Mouse (Mus musculus) hindbrain, embryonic 16.5 days (tissue): ENCODE measurements around the gene Tenm2. TPM values are rescaled to one million over a fixed set of nuclear protein-coding genes. Genes with fewer than 3 reads are reported as not detected.
A peak's percentile ranks its signal among the peaks of the same experiment; 100 is the strongest.

Source experiments
- ATAC-seq: fragments of 200-750 bp; cut with Nextera tagmentation; 2 replicates; pipeline ENCODE4 v1.8.0; 2017; ENCODE audit warnings: moderate TSS enrichment, moderate library complexity
- H3K27ac ChIP-seq: fragments of 300-500 bp; sonication (generic); 2 replicates; pipeline ENCODE4 v1.5.1; 2014; ENCODE audit warnings: low read depth, mild to moderate bottlenecking, control low read depth, low read length, moderate library complexity
- H3K27me3 ChIP-seq: fragments of 300-500 bp; sonication (generic); replicated peaks from 2 replicates; pipeline ENCODE4 v1.6.1; 2014; ENCODE audit warnings: low read length; ENCODE audit not compliant: control insufficient read depth, insufficient read depth
- H3K36me3 ChIP-seq: fragments of 300-500 bp; sonication (generic); 2 replicates; pipeline ENCODE4 v1.6.1; 2014; ENCODE audit warnings: mild to moderate bottlenecking, low read length, moderate library complexity, mixed read lengths; ENCODE audit not compliant: control insufficient read depth, insufficient read depth
- H3K4me1 ChIP-seq: fragments of 300-500 bp; sonication (generic); 2 replicates; pipeline ENCODE4 v1.6.1; 2014; ENCODE audit warnings: low read depth, low read length; ENCODE audit not compliant: control insufficient read depth, insufficient read depth
- H3K4me2 ChIP-seq: fragments of 300-500 bp; sonication (generic); 2 replicates; pipeline ENCODE4 v1.6.1; 2014; ENCODE audit warnings: mild to moderate bottlenecking, low read length, control low read depth, moderate library complexity
- H3K4me3 ChIP-seq: fragments of 300-500 bp; sonication (generic); 2 replicates; pipeline ENCODE4 v1.5.1; 2014; ENCODE audit warnings: mild to moderate bottlenecking, low read length, control low read depth, moderate library complexity
- H3K9ac ChIP-seq: fragments of 300-500 bp; sonication (generic); 2 replicates; pipeline ENCODE4 v1.6.1; 2014; ENCODE audit warnings: low read depth, mild to moderate bottlenecking, control low read depth, low read length, moderate library complexity
- H3K9me3 ChIP-seq: fragments of 300-500 bp; sonication (generic); 2 replicates; pipeline ENCODE4 v1.6.1; 2014; ENCODE audit warnings: mild to moderate bottlenecking, low read length, moderate library complexity; ENCODE audit not compliant: control insufficient read depth
- whole genome bisulfite sequencing: fragments of 180-500 bp; shearing (Covaris S2); extraction: QIAGEN DNeasy Blood & Tissue Kit; methylation state at CpG from one replicate; pipeline ENCODE4 v1.1.7; 2014; 5-methylcytosine and 5-hydroxymethylcytosine counted together
- polyA plus RNA-seq: library from polyadenylated mRNA; unstranded; fragments of >200 nt; fragmentation: Nextera tagmentation; extraction: Ambion mirVana; gene quantifications from 2 replicates; pipeline ENCODE4 v1.2.1, GENCODE M21; 2015

The Tenm2 gene
- 33.2 and 35.6 TPM in 2 replicates for polyA plus RNA-seq

GRCm38 (mm10) chr11:37235914-37236600, at the start of gene Tenm2:
Gene Tenm2, minus strand, starts transcription at chr11:37235964.
- peaks cover 9% of the 10 kb centered on the region for H3K4me1 ChIP-seq
- H3K36me3 ChIP-seq, result no peaks in the 10 kb centered on the region
- WGBS, result 0% methylated on average over 51 of the region's 59 CpGs
- H3K4me3 ChIP-seq, result peak within 1 kb of the TSS; percentile 69
- peak within 1 kb of the TSS; percentile 90 for H3K27ac ChIP-seq
- peak within 1 kb of the TSS; percentile 89 for H3K9ac ChIP-seq
- H3K4me2 ChIP-seq, result peak within 1 kb of the TSS; percentile 75
- H3K9me3 ChIP-seq, result no peaks in the 10 kb centered on the region
- peak; percentile 96 for ATAC-seq
- H3K27me3 ChIP-seq, result no peaks in the 10 kb centered on the region

- 78% methylated on average over 2 of the region's 2 CpGs for WGBS
These were observed 49.4 kb upstream of the Tenm2 start for GRCm38 (mm10) chr11:37285186-37285585.

GRCm38 (mm10) chr11:37248796-37249195, 13.0 kb upstream of the Tenm2 start:
- Histone ChIP-seq H3K4me2 (no peak overlapping the region), H3K9ac (no peak overlapping the region), H3K4me1 (no peaks in the 10 kb centered on the region), H3K4me3 (no peak overlapping the region), H3K9me3 (no peaks in the 10 kb centered on the region), H3K36me3 (no peaks in the 10 kb centered on the region), H3K27ac (no peak overlapping the region), H3K27me3 (no peaks in the 10 kb centered on the region)
- no peak for ATAC-seq
- 71% methylated on average over 2 of the region's 2 CpGs for WGBS

More at GRCm38 (mm10) chr11:37285186-37285585, 49.4 kb upstream of the Tenm2 start:
- H3K27me3 ChIP-seq, result no peaks in the 10 kb centered on the region
- no peak overlapping the region for H3K4me2 ChIP-seq
- H3K9me3 ChIP-seq, result no peaks in the 10 kb centered on the region; the same call in 1 of the 2 replicates
- H3K4me3 ChIP-seq, result no peak overlapping the region
- no peak for ATAC-seq
- H3K36me3 ChIP-seq, result no peaks in the 10 kb centered on the region
- no peaks in the 10 kb centered on the region for H3K4me1 ChIP-seq
- no peak overlapping the region for H3K9ac ChIP-seq
- no peak overlapping the region for H3K27ac ChIP-seq

GRCm38 (mm10) chr11:37237096-37237725, 1.4 kb upstream of the Tenm2 start:
- Histone ChIP-seq H3K4me1 (peaks cover 9% of the 10 kb centered on the region), H3K27me3 (no peaks in the 10 kb centered on the region), H3K9me3 (no peaks in the 10 kb centered on the region), H3K4me3 (peak overlapping the region; percentile 69), H3K9ac (peak overlapping the region; percentile 89), H3K27ac (peak overlapping the region; percentile 90), H3K36me3 (no peaks in the 10 kb centered on the region), H3K4me2 (peak overlapping the region; percentile 75)
- peak; percentile 32; the same call in 1 of the 2 replicates for ATAC-seq
- WGBS, result 24% methylated on average over 7 of the region's 7 CpGs

GRCm38 (mm10) chr11:37236601-37237083, 878 bp upstream of the Tenm2 start:
- no peaks in the 10 kb centered on the region for H3K27me3 ChIP-seq
- peak overlapping the region; percentile 90 for H3K27ac ChIP-seq
- peak overlapping the region; percentile 69 for H3K4me3 ChIP-seq
- WGBS, result under 1% methylated on average over 31 of the region's 31 CpGs
- peaks cover 9% of the 10 kb centered on the region for H3K4me1 ChIP-seq
- H3K9me3 ChIP-seq, result no peaks in the 10 kb centered on the region
- H3K36me3 ChIP-seq, result no peaks in the 10 kb centered on the region
- peak; percentile 81 for ATAC-seq
- peak overlapping the region; percentile 89 for H3K9ac ChIP-seq
- peak overlapping the region; percentile 75 for H3K4me2 ChIP-seq

DNA sequence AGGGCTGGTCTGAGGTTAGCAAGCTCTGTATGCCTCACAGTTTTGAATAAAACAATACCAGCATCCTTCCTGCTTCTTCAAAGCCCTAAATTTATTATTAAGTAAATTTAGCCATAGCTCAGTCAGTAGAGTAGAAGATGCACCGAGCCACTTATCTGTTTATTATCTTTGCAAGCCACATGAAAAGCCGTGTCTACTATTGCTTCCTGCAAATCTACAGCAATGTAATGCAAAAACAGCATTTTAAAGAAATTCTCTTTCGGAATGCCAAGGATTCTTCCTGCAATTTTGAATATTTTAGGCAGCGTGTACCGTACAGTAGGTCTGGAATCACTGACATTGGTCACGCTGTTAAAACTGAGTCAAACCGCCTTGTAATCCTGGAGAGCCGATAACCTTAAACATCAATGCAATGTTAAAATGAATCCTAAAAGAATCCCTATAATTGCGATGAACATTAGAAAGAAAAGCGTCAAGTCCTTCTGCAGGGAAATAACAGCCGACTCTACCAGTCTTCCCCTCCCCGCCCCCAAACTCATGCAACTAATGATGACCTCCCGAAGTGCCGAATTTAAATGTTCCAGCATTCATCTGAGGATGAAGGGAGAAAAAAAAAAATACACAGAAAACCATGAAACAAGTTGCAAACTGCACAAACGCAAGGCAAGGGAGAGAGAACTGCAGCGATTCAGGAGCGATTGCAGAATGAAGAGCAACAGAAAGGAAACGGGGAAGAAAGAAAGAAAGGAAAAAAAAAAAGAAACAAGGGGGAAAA, 556 bp downstream of the Tenm2 start:
- 3% methylated on average over 18 of the region's 18 CpGs for WGBS

DNA sequence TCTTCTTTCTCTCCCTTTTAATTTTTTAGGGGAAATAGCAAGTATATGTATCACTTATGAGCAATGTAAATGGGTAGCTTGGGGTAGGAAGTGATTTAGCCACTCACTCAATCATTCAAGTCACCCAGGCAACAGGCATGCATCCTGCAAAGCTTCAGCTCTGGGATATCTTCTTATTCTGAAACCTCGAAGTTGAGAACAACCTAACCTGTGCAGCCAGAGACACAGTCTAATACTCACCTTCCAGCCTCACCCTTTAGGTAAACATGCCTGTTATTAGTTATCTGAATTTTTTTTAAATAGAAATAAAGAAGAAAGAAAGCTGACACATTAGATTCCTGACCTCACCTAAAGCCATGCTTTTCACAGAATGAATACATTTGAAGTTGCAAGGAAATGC, 8.4 kb downstream of the Tenm2 start:
- no peaks in the 10 kb centered on the region for H3K27me3 ChIP-seq
- 63% methylated on average over 1 of the region's 1 CpGs for WGBS

More for the DNA sequence above, 556 bp downstream of the Tenm2 start:
- Histone ChIP-seq H3K4me1 (peaks cover 9% of the 10 kb centered on the region), H3K27me3 (no peaks in the 10 kb centered on the region), H3K27ac (peak overlapping the region; percentile 90), H3K4me2 (peak overlapping the region; percentile 75), H3K9me3 (no peaks in the 10 kb centered on the region), H3K9ac (peak overlapping the region; percentile 89), H3K36me3 (no peaks in the 10 kb centered on the region), H3K4me3 (peak overlapping the region; percentile 69)
- ATAC-seq, result no peak

GRCm38 (mm10) chr11:37226943-37227342, 8.8 kb downstream of the Tenm2 start:
- Histone ChIP-seq H3K9ac (no peak overlapping the region), H3K36me3 (no peaks in the 10 kb centered on the region), H3K4me1 (no peaks in the 10 kb centered on the region), H3K27ac (no peak overlapping the region), H3K4me3 (no peak overlapping the region), H3K4me2 (no peak overlapping the region), H3K9me3 (no peaks in the 10 kb centered on the region), H3K27me3 (no peaks in the 10 kb centered on the region)
- WGBS, result 88% methylated on average over 10 of the region's 10 CpGs
- ATAC-seq, result no peak

More for the DNA sequence above, 8.4 kb downstream of the Tenm2 start:
- Histone ChIP-seq H3K4me1 (no peaks in the 10 kb centered on the region), H3K27ac (no peak overlapping the region), H3K4me3 (no peak overlapping the region), H3K9ac (no peak overlapping the region), H3K36me3 (no peaks in the 10 kb centered on the region), H3K4me2 (no peak overlapping the region), H3K9me3 (no peaks in the 10 kb centered on the region)
- no peak for ATAC-seq

DNA sequence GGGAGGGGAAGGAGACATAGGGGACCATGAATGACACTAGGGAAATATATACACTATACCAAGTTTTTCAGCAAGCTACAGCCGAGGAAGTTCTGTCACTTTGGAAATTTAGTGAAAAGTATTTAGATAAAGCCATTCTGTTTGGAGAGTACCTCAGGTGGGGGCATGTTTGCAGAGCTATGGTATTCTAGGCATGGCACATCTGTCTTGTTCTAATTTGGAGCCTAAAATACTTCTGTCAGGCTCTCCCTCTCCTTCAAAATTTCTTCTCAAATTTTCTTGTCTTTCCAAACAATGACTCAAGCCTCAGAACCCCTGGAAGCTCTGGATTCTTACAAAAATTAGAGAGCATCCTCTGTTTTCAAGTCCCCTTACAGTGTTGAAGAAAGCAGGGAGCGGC, 13.0 kb downstream of the Tenm2 start:
- H3K9me3 ChIP-seq, result no peaks in the 10 kb centered on the region
- H3K4me3 ChIP-seq, result no peak overlapping the region
- no peak overlapping the region for H3K9ac ChIP-seq
- no peak overlapping the region for H3K4me2 ChIP-seq
- H3K36me3 ChIP-seq, result no peaks in the 10 kb centered on the region
- H3K4me1 ChIP-seq, result no peaks in the 10 kb centered on the region
- 84% methylated on average over 2 of the region's 2 CpGs for WGBS
- no peak for ATAC-seq
- H3K27me3 ChIP-seq, result no peaks in the 10 kb centered on the region
- no peak overlapping the region for H3K27ac ChIP-seq
